Mouse (Mus musculus): Measurements from ENCODE around the gene Ubr1.

GRCm38 (mm10) chr2:120970045-120970539, 423 bp downstream of the Ubr1 start:
- TF ChIP-seq POLR2A (IDR thresholded peaks at IDR 0.05; ENCODE audit: control insufficient read depth, low read depth, low read length) (no peak), CTCF (IDR thresholded peaks at IDR 0.05; ENCODE audit: control insufficient read depth, insufficient read depth, insufficient replicate concordance, low read depth, low read length) (no peak)
